Mouse (Mus musculus) ES-E14 (cell line): ENCODE data around the gene Cdkn1a.

Source experiments
- CHD2 ChIP-seq: IDR thresholded peaks from 2 replicates; pipeline ENCODE4 v1.6.1; 2014; ENCODE audit warnings: mild to moderate bottlenecking, low read depth, low read length, inconsistent platforms
- HCFC1 ChIP-seq: IDR thresholded peaks from 2 replicates; pipeline ENCODE4 v1.6.1; 2012; ENCODE audit warnings: low read length, inconsistent platforms, borderline replicate concordance; ENCODE audit not compliant: insufficient read depth
- MAFK ChIP-seq: IDR thresholded peaks from 2 replicates; pipeline ENCODE4 v1.6.1; 2014; ENCODE audit warnings: mild to moderate bottlenecking, low read depth, low read length, inconsistent platforms; ENCODE audit not compliant: insufficient read depth
- ZC3H11A ChIP-seq: IDR thresholded peaks from 2 replicates; pipeline ENCODE4 v1.6.1; 2012; ENCODE audit warnings: low read depth, mild to moderate bottlenecking, inconsistent platforms, low read length, borderline replicate concordance
- ZNF384 ChIP-seq: IDR thresholded peaks from 2 replicates; pipeline ENCODE4 v1.6.1; 2012; ENCODE audit warnings: low read depth, low read length, inconsistent platforms

DNA sequence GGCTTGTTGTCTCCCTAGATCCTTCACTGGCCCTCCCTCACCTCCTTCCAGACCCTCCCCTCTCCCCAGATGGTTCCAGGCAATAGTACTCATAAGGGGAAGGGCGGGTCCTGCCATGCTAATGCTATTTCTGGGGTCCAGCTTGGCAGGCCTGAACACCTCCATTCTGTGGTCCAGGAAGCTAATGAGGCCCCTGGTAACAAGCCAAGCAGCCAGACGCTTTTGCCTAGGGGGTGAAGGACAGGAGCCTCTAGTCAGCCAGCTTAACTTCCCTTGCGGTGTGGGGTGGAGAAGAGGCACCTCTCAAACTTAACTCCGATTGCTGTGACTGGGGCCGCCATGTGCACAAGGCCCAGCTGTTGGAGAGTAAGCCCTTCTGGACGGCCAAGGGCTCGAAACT, 59.0 kb downstream of the Cdkn1a start:
- TF ChIP-seq CHD2: no peak
- no peak for TF ChIP-seq ZC3H11A
- no peak for TF ChIP-seq HCFC1
- TF ChIP-seq MAFK: no peak
- TF ChIP-seq ZNF384: no peak
